ENCODE assay signal across 31 mouse cellular contexts in genomic region chr9:92351924-92352323, GRCm38 (mm10). TPM values are rescaled to one million over a fixed set of nuclear protein-coding genes. Genes with fewer than 3 reads are reported as not detected.
"Had no signal": no experiment of that assay in that cellular context is flagged by ENCODE, and none has a peak within 500 bp of the region (broad histone marks: within the 10 kb centered on the region; RNA-seq: fewer than 3 reads in every experiment).

No protein-coding gene starts in this region.

- H3K4me2 ChIP-seq: hindbrain, embryonic 15.5 days; limb, embryonic 12.5 days; limb, embryonic 15.5 days; liver, embryonic 15.5 days; lung, embryonic 15.5 days; midbrain, embryonic 11.5 days; neural tube, embryonic 12.5 days; neural tube, embryonic 15.5 days had no signal

- DNase-seq: kidney, postnatal 25 days; layer of hippocampus, postnatal 36 days; lung, postnatal 10 days; lung, postnatal 36 days; midbrain, embryonic 14.5 days; right cerebral cortex, adult 18-20 months; right cerebral cortex, postnatal 14 days; right cerebral cortex, postnatal 4 days; thymus, adult 2 months; thymus, postnatal 14 days; thymus, postnatal 4 days had no signal

- H3K36me3 ChIP-seq: hindbrain, embryonic 15.5 days; limb, embryonic 12.5 days; limb, embryonic 15.5 days; liver, embryonic 15.5 days; lung, embryonic 15.5 days; neural tube, embryonic 12.5 days; neural tube, embryonic 15.5 days had no signal

- H3K4me3 ChIP-seq: hindbrain, embryonic 15.5 days; left cerebral cortex, adult 2 months; limb, embryonic 12.5 days; limb, embryonic 15.5 days; liver, embryonic 15.5 days; lung, embryonic 15.5 days; megakaryocyte, embryonic 14.5 days; neural tube, embryonic 12.5 days; neural tube, embryonic 15.5 days had no signal

- H3K9me3 ChIP-seq: hindbrain, embryonic 15.5 days; limb, embryonic 12.5 days; limb, embryonic 15.5 days; liver, embryonic 15.5 days; lung, embryonic 15.5 days; megakaryocyte, embryonic 14.5 days; neural tube, embryonic 12.5 days; neural tube, embryonic 15.5 days had no signal

- H3K9ac ChIP-seq: hindbrain, embryonic 15.5 days; limb, embryonic 12.5 days; limb, embryonic 15.5 days; liver, embryonic 15.5 days; lung, embryonic 15.5 days; neural tube, embryonic 12.5 days; neural tube, embryonic 15.5 days had no signal

- H3K27me3 ChIP-seq: hindbrain, embryonic 15.5 days; limb, embryonic 12.5 days; limb, embryonic 15.5 days; liver, embryonic 15.5 days; lung, embryonic 15.5 days; megakaryocyte, embryonic 14.5 days; neural tube, embryonic 12.5 days; neural tube, embryonic 15.5 days had no signal

- H3K4me1 ChIP-seq: hindbrain, embryonic 15.5 days; limb, embryonic 12.5 days; limb, embryonic 15.5 days; liver, embryonic 15.5 days; lung, embryonic 15.5 days; neural tube, embryonic 12.5 days; neural tube, embryonic 15.5 days had no signal

- H3K27ac ChIP-seq: hindbrain, embryonic 15.5 days; left cerebral cortex, adult 2 months; limb, embryonic 12.5 days; limb, embryonic 15.5 days; liver, embryonic 15.5 days; lung, embryonic 15.5 days; neural tube, embryonic 12.5 days; neural tube, embryonic 15.5 days; stomach, postnatal 0 days had no signal

RNA-seq across cellular contexts. Expression of gene 1700057G04Rik, which starts 42.7 kb away (rescaled TPM):
- total RNA-seq: layer of hippocampus, adult 8-10 months; layer of hippocampus, postnatal 10 days; layer of hippocampus, postnatal 36 days; left cerebral cortex, adult 2 months; left cerebral cortex, postnatal 10 days; left cerebral cortex, postnatal 36 days; midbrain, postnatal 0 days had no signal
- polyA plus RNA-seq: hindbrain, embryonic 15.5 days; intestine, embryonic 14.5 days; kidney, embryonic 16.5 days; large intestine, adult 2 months; limb, embryonic 12.5 days; limb, embryonic 15.5 days; liver, embryonic 15.5 days; lung, embryonic 15.5 days; midbrain, embryonic 11.5 days; midbrain, embryonic 14.5 days; midbrain, postnatal 0 days; neural tube, embryonic 12.5 days; neural tube, embryonic 15.5 days; stomach, embryonic 14.5 days; stomach, postnatal 0 days; thymus, adult 2 months had no signal
